Mouse (Mus musculus) MEL (cell line): ENCODE measurements at regions not wholly inside any gene's neighbourhood (a gene's known extent, or its start where the extent isn't known, plus 50 kb on each side); places are given as distances from the start of the nearest gene placed in this dataset.

ENCODE experiments used
- DNase-seq: peaks from one replicate; pipeline ENCODE4 v3.0.0; 2011; ENCODE audit warnings: low read depth, low spot score
- H3K27ac ChIP-seq: 2 replicates; pipeline ENCODE4 v1.5.1; 2012; ENCODE audit warnings: low read depth, mild to moderate bottlenecking, control low read depth, low read length, moderate library complexity; ENCODE audit not compliant: control insufficient read depth
- H3K27me3 ChIP-seq, 2 experiments: fragments of 150-350 bp in 1 of 2; sonication (generic) in 1 of 2; 2 replicates each; pipeline ENCODE4 v1.6.1; 2012; ENCODE audit warnings: low read length in 2 of 2, mild to moderate bottlenecking in 2 of 2, improper control_type of control experiment in 1 of 2, moderate library complexity in 1 of 2; ENCODE audit not compliant: insufficient read depth in 2 of 2, control insufficient read depth in 1 of 2
- H3K36me3 ChIP-seq, 2 experiments: 2 replicates each; pipeline ENCODE4 v1.6.1; 2012 to 2014; ENCODE audit warnings: low read length in 2 of 2, improper control_type of control experiment in 1 of 2, inconsistent platforms in 1 of 2, mild to moderate bottlenecking in 1 of 2; ENCODE audit not compliant: insufficient read depth in 2 of 2, control insufficient read depth in 1 of 2
- H3K4me1 ChIP-seq, 2 experiments: fragments of 150-350 bp in 1 of 2; sonication (generic) in 1 of 2; 2 replicates each; pipeline ENCODE4 v1.6.1; 2012; ENCODE audit warnings: low read length in 2 of 2, improper control_type of control experiment in 1 of 2, mild to moderate bottlenecking in 1 of 2; ENCODE audit not compliant: insufficient read depth in 2 of 2, control insufficient read depth in 1 of 2
- H3K4me3 ChIP-seq, 2 experiments: fragments of 150-350 bp in 1 of 2; sonication (generic) in 1 of 2; 2 replicates each; pipeline ENCODE4 v1.5.1; 2012; ENCODE audit warnings: low read depth in 2 of 2, low read length in 2 of 2, mild to moderate bottlenecking in 2 of 2, moderate library complexity in 2 of 2, control low read depth in 1 of 2, improper control_type of control experiment in 1 of 2; ENCODE audit not compliant: control insufficient read depth in 1 of 2, insufficient read depth in 1 of 2
- H3K79me2 ChIP-seq: 2 replicates; pipeline ENCODE4 v1.6.1; 2012; ENCODE audit warnings: mild to moderate bottlenecking, low read length, moderate library complexity; ENCODE audit not compliant: control insufficient read depth, poor library complexity, insufficient read depth
- H3K9ac ChIP-seq: 2 replicates; pipeline ENCODE4 v1.6.1; 2012; ENCODE audit warnings: low read depth, mild to moderate bottlenecking, control low read depth, low read length, moderate library complexity; ENCODE audit not compliant: control insufficient read depth, poor library complexity, severe bottlenecking
- H3K9me3 ChIP-seq: fragments of 150-350 bp; sonication (generic); replicated peaks from 2 replicates; pipeline ENCODE4 v1.6.1; 2012; ENCODE audit warnings: mild to moderate bottlenecking, low read length, improper control_type of control experiment, moderate library complexity; ENCODE audit not compliant: insufficient read depth
- BHLHE40 ChIP-seq: IDR thresholded peaks from 2 replicates; pipeline ENCODE4 v1.6.1; 2012; ENCODE audit warnings: low read depth, mild to moderate bottlenecking, inconsistent platforms, low read length, improper control_type of control experiment, borderline replicate concordance
- CHD1 ChIP-seq: IDR thresholded peaks from 2 replicates; pipeline ENCODE4 v1.6.1; 2012; ENCODE audit warnings: low read depth, mild to moderate bottlenecking, inconsistent platforms, low read length, improper control_type of control experiment
- EP300 ChIP-seq, 2 experiments: IDR thresholded peaks; 2 replicates each; pipeline ENCODE4 v1.6.1; 2011; ENCODE audit warnings: improper control_type of control experiment in 2 of 2, low read length in 2 of 2, low read depth in 1 of 2, mild to moderate bottlenecking in 1 of 2
- KAT2A ChIP-seq: conservative IDR thresholded peaks from 2 replicates; pipeline ENCODE4 v1.6.1; 2012; ENCODE audit warnings: low read depth, low read length, improper control_type of control experiment, inconsistent platforms
- MAFK ChIP-seq: IDR thresholded peaks from 2 replicates; pipeline ENCODE4 v1.6.1; 2011; ENCODE audit warnings: low read depth, mild to moderate bottlenecking, low read length, improper control_type of control experiment, borderline replicate concordance
- MEF2A ChIP-seq: IDR thresholded peaks from 2 replicates; pipeline ENCODE4 v1.6.1; 2014; ENCODE audit warnings: low read depth, mild to moderate bottlenecking, inconsistent platforms, low read length, improper control_type of control experiment; ENCODE audit not compliant: poor library complexity, insufficient replicate concordance, severe bottlenecking; ENCODE audit errors: extremely low read depth
- MYC ChIP-seq: IDR thresholded peaks from 2 replicates; pipeline ENCODE4 v1.6.1; 2011; ENCODE audit warnings: low read depth, mild to moderate bottlenecking, low read length, improper control_type of control experiment, moderate library complexity
- POLR2AphosphoS2 ChIP-seq: IDR thresholded peaks from 2 replicates; pipeline ENCODE4 v1.6.1; 2011; ENCODE audit warnings: low read length, improper control_type of control experiment
- TAL1 ChIP-seq: IDR thresholded peaks from 2 replicates; pipeline ENCODE4 v1.6.1; 2012; ENCODE audit warnings: mild to moderate bottlenecking, inconsistent platforms, low read length, moderate library complexity, mixed read lengths
- TBP ChIP-seq: IDR thresholded peaks from 2 replicates; pipeline ENCODE4 v1.8.0; 2011; ENCODE audit warnings: low read depth, low read length, improper control_type of control experiment
- TCF12 ChIP-seq: IDR thresholded peaks from 2 replicates; pipeline ENCODE4 v1.6.1; 2014; ENCODE audit warnings: low read depth, mild to moderate bottlenecking, inconsistent platforms, low read length, improper control_type of control experiment, moderate library complexity
- USF2 ChIP-seq, 2 experiments: IDR thresholded peaks; 2 replicates each; pipeline ENCODE4 v1.6.1; 2011 to 2012; ENCODE audit warnings: improper control_type of control experiment in 2 of 2, low read length in 2 of 2, borderline replicate concordance in 1 of 2, inconsistent platforms in 1 of 2, low read depth in 1 of 2, mild to moderate bottlenecking in 1 of 2; ENCODE audit not compliant: insufficient read depth in 1 of 2
- ZC3H11A ChIP-seq: IDR thresholded peaks from 2 replicates; pipeline ENCODE4 v1.6.1; 2012; ENCODE audit warnings: low read depth, mild to moderate bottlenecking, inconsistent platforms, low read length, improper control_type of control experiment
- ZKSCAN1 ChIP-seq: IDR thresholded peaks from 2 replicates; pipeline ENCODE4 v1.6.1; 2012; ENCODE audit warnings: low read depth, mild to moderate bottlenecking, inconsistent platforms, low read length, improper control_type of control experiment, moderate library complexity
- ZNF384 ChIP-seq: IDR thresholded peaks from 2 replicates; pipeline ENCODE4 v1.6.1; 2012; ENCODE audit warnings: low read depth, mild to moderate bottlenecking, inconsistent platforms, low read length, improper control_type of control experiment

GRCm38 (mm10) chr16:93384039-93384537, 219.8 kb downstream of the Setd4 start:
- TF ChIP-seq MAFK: no peak
- no peak for TF ChIP-seq POLR2AphosphoS2
- no peak for TF ChIP-seq KAT2A
- no peak for TF ChIP-seq ZKSCAN1
- no peak for TF ChIP-seq CHD1
- no peak for TF ChIP-seq MYC
- peaks cover 2 to 3% of the 10 kb centered on the region in 2 experiments; a peak in 1 of 4 replicates for H3K27me3 ChIP-seq

GRCm38 (mm10) chr16:93382945-93383344, 220.9 kb downstream of the Setd4 start:
- Histone ChIP-seq H3K79me2 (no peaks in the 10 kb centered on the region), H3K4me3 (no peak overlapping the region), H3K9ac (no peak overlapping the region), H3K4me1 (no peaks in the 10 kb centered on the region), H3K27me3 (peaks cover 2 to 3% of the 10 kb centered on the region in 2 experiments; a peak in 1 of 4 replicates), H3K36me3 (no peaks in the 10 kb centered on the region), H3K9me3 (no peaks in the 10 kb centered on the region), H3K27ac (no peak overlapping the region)
- no peak for DNase-seq
- no peak for TF ChIP-seq USF2 (IDR thresholded peaks at IDR 0.05; ENCODE audit: borderline replicate concordance in 1 of 2, insufficient read depth in 1 of 2, low read depth in 1 of 2, low read length in 2 of 2)
- no peak for TF ChIP-seq EP300 (IDR thresholded peaks at IDR 0.05; ENCODE audit: low read depth in 1 of 2, low read length in 2 of 2)
- no peak for TF ChIP-seq POLR2AphosphoS2
- no peak for TF ChIP-seq TAL1
- no peak for TF ChIP-seq ZNF384
- no peak for TF ChIP-seq TCF12
- no peak for TF ChIP-seq ZC3H11A
- TF ChIP-seq MEF2A: no peak
- TF ChIP-seq TBP: no peak
- no peak for TF ChIP-seq BHLHE40

More at GRCm38 (mm10) chr16:93384039-93384537, 219.8 kb downstream of the Setd4 start:
- no peaks in the 10 kb centered on the region for H3K4me1 ChIP-seq
- no peak for DNase-seq
- no peak overlapping the region for H3K27ac ChIP-seq
- H3K4me3 ChIP-seq: no peak overlapping the region
- H3K79me2 ChIP-seq: no peaks in the 10 kb centered on the region
- H3K36me3 ChIP-seq: no peaks in the 10 kb centered on the region
- no peak overlapping the region for H3K9ac ChIP-seq
- no peaks in the 10 kb centered on the region for H3K9me3 ChIP-seq
